Mouse (Mus musculus): ENCODE data around the gene Vwa8.
"Not testable (repeated sequence)": the region's sequence is repeated elsewhere in the genome, so short reads cannot be mapped to it uniquely, and the experiment has no call there.

Gene Vwa8

GRCm38 (mm10) chr14:78881563-78881962, 32.7 kb downstream of the Vwa8 start:
- CTCF ChIA-PET: no interaction called here

- CTCF ChIA-PET: interaction anchor here (0.6 kb wide), 2 partner anchors 10 to 22 kb away, joined by 3 to 5 read pairs; no protein-coding TSS in a partner anchor
Observed at GRCm38 (mm10) chr14:78885915-78886534, 37.2 kb downstream of the Vwa8 start.

GRCm38 (mm10) chr14:78886566-78887234, 37.8 kb downstream of the Vwa8 start:
- CTCF ChIA-PET: interaction anchor here (0.6 kb wide), 1 partner anchor 9 kb away, joined by 5 read pairs; no protein-coding TSS in a partner anchor

DNA sequence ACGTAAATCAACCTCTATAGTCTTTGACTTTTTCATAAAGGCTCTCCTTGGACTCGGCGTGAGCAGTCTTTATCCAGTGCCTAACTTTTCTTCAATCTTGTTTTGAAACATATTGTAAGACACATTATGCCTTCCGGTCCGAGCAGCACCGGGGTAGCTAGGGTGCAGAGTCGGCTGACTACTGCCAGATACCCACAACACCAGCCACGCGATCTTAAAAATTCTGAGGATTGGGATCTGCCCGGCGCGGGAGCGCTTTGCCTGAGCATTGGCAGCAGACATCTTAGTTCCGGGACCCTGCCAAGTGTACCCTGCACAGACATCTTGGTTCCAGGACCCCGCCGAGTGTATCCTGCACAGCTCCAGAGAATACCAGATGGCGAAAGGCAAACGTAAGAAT, 38.6 kb downstream of the Vwa8 start:
- CTCF ChIA-PET: not testable (repeated sequence)

DNA sequence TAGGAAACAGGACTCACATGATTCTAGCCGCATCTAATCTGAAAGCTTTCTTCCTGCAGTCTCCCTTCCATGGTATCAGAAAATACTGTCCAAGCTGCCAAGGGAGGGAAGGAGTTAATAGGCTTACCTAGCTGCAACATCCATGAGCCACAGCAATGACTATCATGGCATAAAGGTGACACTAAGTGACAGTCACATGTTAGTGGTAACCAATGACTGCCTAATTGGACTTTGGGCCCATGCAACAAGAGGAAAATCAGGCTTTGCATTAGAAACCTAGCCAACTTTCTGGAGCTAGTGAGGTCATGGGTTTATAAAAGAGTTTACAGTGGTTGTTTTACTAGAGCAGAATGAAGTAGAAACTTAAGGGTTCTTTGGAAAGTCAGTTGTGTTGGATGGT, 46.6 kb downstream of the Vwa8 start:
- CTCF ChIA-PET: interaction anchor here (0.6 kb wide), 2 partner anchors 9 to 61 kb away, joined by 5 read pairs; no protein-coding TSS in a partner anchor

DNA sequence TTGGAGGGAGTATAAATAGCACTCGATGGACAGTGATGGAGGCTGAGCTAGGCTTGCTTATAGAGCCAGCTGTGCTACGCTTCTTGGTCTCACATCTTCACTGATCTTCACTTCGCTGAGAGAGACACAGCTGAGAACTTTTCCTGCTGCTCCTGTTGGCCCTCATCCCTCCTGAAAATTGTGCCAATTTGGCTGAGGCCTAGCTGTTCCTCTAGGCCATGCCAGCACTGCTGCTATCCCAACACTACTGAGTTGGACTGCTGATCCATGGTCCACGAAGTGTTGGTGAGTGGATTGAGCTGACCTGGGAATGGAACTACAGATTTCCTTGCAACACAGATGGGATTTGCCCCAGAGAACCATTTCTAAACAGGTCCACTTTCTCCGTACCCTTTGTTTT, 47.4 kb downstream of the Vwa8 start:
- CTCF ChIA-PET: no interaction called here

GRCm38 (mm10) chr14:78900770-78901169, 51.9 kb downstream of the Vwa8 start:
- CTCF ChIA-PET: no interaction called here

- CTCF ChIA-PET: interaction anchor here (0.6 kb wide), 1 partner anchor 23 kb away, joined by 3 read pairs; no protein-coding TSS in a partner anchor
Observed at GRCm38 (mm10) chr14:78908205-78908863, 59.5 kb downstream of the Vwa8 start.

GRCm38 (mm10) chr14:78912076-78912475, 63.2 kb downstream of the Vwa8 start:
- CTCF ChIA-PET: no interaction called here

GRCm38 (mm10) chr14:78914180-78914579, 65.3 kb downstream of the Vwa8 start:
- CTCF ChIA-PET: no interaction called here

DNA sequence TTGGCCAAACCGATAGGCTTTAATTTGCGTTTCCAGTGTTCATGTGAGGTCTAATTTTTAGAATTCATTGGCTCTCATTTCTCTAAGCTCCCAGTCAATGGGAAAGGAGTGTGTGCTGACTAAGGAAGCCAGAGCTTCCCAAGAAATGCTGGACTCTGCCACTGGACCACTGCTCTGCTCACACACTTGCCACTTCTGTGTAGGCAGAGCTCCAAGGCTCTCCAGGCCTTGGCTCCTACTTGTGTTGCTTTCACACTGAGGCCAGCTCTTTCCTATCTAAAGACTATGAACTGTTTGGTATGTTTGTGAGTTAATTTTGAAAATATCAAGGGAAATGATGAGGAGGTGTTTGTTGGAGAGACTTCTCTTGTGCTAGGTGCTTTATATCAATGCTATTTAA, 67.8 kb downstream of the Vwa8 start:
- CTCF ChIA-PET: no interaction called here

- CTCF ChIA-PET: no interaction called here
Observed at GRCm38 (mm10) chr14:78921219-78921618, 72.4 kb downstream of the Vwa8 start.

- CTCF ChIA-PET: no interaction called here
Observed at GRCm38 (mm10) chr14:78923631-78924030, 74.8 kb downstream of the Vwa8 start.

DNA sequence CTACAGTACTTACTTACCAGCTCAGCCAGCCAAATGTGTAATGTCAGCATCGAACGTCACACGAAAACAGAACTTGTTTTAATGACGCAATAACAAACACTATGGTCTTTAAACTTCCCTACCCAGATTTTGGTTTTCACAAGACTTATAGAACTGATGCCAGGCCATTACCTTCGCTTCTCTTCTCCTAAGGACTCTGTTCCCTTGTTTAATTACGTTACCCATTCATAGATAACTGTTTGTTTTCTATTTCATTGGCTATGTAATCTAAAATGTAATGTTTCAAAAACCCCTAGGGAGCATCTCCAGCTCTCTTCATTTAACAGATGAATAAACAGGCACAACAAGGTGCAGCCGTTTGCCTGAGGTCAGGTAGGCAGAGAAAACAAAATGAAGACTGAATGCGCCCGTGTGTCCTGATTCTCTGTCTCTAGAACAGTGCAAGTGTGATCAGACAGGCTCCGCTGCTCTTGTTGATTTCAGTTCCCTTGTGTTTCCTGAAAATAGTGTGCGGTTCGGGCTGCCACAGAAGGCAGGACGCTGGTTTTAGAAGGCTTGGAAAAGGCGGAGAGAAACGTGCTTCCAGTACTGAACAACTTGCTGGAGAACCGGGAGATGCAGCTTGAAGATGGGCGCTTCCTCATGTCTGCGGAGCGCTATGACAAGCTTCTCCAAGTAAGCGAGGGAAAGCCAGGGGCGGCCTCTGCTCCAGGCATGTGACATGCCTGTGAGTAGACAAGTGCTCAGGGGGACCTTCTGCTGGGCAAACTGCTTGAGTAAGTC, 76.1 kb downstream of the Vwa8 start:
- CTCF ChIA-PET: no interaction called here

DNA sequence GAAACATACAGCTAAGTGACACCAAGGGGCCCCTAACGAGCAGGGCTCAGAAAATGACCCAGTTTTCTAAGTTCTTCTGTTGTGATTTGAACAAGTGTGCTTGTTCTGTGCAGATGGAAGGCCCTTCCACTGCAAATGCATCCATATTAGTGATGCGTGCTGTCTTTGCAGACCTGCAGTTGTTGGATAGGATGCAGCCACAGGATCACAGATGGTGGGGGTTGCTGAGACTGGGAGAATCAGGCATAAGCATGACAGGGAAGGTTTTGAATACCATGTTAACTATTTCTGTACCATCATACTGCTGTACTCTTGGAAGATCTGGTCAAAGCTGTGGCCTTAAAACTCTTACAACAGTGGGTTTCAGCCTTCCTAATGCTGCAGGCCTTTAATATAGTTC, 83.2 kb downstream of the Vwa8 start:
- CTCF ChIA-PET: no interaction called here

DNA sequence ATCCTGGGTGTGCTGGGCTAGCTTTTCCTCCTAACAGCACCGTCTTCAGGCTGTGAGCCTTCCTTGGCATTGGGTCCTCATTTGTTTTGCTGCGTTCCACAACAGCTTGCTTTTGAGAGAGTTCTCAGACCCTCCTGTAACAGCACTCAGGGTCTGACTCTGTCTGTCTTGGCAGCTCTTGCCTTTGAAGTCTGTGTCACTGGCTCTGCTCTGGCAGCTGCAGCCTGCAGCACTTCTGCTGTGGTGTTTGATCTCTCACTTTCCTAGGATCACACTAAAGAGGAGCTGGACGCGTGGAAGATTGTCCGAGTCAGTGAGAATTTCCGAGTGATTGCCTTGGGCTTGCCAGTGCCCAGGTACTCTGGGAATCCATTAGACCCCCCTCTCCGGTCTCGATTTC, 84.5 kb downstream of the Vwa8 start:
- CTCF ChIA-PET: no interaction called here

DNA sequence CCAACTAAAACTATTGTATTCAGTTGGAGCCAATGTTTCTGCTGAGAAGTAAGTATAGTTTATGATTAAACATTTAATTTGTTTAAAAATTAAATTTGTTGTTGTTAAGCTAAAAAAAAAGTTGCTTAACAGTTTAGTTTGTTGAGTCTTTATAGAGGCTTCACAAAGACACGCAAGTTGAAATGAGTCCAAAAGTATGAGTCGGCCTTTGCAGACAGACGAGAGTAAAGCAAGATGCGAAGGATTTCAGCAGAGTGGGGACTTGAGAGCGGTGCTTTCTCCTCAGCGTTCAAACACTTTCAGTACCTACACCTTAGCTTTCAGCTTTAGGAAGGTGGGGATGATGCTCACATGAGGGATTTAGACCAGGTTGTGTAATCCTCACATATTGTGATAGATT, 85.7 kb downstream of the Vwa8 start:
- CTCF ChIA-PET: no interaction called here

- CTCF ChIA-PET: no interaction called here
Observed at GRCm38 (mm10) chr14:78935796-78936195, 86.9 kb downstream of the Vwa8 start.

DNA sequence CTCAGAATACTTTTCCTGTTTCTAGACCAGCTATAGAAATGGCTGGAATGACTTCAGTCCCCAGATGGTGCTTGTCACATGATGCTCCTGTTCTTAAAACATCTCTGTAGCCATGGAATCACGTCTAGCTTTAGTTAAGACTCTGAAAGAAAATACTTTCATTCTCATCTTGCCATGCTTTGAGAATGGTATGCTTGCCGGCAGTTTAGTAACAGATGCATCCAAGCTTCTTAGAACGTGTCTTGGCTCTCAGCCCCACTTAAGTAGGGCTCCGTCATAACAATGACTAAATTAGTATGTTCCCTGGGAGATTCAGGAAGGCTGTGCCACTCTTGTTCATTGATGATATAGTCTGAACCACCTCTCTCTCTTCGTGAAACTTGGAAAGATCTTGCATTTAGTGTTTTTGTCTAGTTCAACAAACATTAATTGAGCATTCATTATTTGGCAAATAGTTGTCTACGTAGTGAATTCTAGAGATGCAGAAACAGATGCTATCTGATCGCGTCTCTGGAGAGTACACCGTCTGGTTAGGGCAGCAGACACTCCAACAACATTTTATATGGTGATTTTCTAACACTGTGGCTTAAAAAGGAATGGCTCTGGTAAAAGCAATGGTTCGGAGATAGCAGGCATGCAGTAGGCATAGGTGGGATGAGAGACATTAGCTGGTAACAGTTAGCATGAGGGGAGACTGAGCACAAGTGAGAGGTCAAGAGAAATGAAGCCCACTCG, 93.1 kb downstream of the Vwa8 start:
- CTCF ChIA-PET: no interaction called here

GRCm38 (mm10) chr14:78955745-78956144, 106.9 kb downstream of the Vwa8 start:
- CTCF ChIA-PET: no interaction called here

- CTCF ChIA-PET: no interaction called here
Observed at GRCm38 (mm10) chr14:78970621-78971020, 121.8 kb downstream of the Vwa8 start.

DNA sequence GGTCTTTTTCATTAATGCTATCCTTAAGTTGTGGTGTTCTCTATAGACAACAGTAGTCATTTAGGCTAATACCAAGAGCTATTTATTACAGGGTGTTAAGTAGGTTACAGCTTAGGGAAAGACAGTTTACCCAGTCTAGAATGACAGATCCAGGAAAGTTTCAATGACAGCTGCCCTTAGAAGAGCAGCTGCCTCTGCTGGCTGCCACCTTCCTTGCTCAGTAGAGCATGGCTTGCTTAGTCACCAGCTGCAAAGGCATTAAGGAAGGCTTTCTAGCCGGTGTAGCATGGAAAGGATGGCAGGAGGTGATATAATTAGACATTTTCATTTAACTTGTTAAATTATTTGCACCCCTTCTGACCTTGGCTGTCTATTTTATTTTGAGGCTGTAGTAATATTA, 123.6 kb downstream of the Vwa8 start:
- CTCF ChIA-PET: no interaction called here
